Mouse (Mus musculus) hematopoietic stem cell, adult 5-6 weeks (primary cell): ENCODE results near the gene Zfp811. TPM values are rescaled to one million over a fixed set of nuclear protein-coding genes. Genes with fewer than 3 reads are reported as not detected.

ENCODE experiments used
- ATAC-seq, 2 experiments: fragments of 125-278 bp in 1 of 2; replicated peaks in 1 of 2; 2 replicates each; pipeline ENCODE4 v1.8.0; 2016 to 2017; ENCODE audit warnings: inconsistent platforms in 2 of 2, mild to moderate bottlenecking in 2 of 2, moderate number of reproducible peaks in 2 of 2, low read depth in 1 of 2, moderate TSS enrichment in 1 of 2; ENCODE audit not compliant: low FRiP score in 2 of 2, poor library complexity in 2 of 2, severe bottlenecking in 2 of 2, insufficient read depth in 1 of 2, low TSS enrichment in 1 of 2
- total RNA-seq: library from RNA; stranded (forward); fragments of 172-1452, 232-1000 nt; gene quantifications from 2 replicates; pipeline ENCODE4 v1.2.3, GENCODE M21; 2017

Zfp811 gene
- 0.13 TPM in 1 of 2 replicates, not detected in the other for total RNA-seq

DNA sequence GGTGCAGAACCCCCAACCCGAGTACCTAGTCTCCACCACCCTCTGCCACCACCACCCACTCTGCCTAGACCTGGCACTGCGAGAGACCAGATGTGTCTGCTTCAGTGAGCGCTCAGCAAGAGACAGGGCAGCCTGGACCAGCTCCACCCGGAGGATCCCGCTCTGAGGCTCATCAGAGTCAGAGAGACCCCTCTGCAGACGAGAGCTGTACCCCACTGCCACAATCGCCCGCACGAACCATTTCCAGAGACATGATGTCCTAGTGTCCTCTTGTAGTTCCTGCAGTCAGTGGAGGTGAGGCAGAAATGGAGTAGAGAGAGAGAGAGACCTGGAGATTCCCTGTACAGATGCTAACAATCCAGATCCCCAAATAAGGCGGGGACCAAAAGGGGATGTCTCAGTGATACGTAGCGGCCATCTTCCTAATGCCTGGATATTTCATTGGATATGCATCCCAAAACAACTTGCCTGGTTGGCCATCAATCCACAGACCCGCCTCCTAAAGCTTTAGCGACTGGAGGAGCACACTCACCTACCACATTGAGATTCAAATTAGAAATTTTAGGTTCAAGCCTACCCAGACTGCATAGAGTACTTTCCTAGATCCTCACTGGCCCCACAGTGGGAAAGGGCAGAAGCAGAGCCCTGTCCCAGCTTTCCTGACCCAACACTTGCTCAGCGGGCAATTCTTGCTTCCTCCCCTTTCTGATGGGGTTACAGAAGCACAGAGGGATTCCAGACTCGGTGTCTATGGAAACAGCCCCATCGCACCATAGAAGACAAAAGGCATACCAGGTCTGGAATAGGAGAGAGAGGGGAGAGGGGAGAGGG is at the start of gene Zfp811:
Gene Zfp811 (minus strand): TSS at position 388 of the 831 bp plus-strand sequence.
- no peak for ATAC-seq

DNA sequence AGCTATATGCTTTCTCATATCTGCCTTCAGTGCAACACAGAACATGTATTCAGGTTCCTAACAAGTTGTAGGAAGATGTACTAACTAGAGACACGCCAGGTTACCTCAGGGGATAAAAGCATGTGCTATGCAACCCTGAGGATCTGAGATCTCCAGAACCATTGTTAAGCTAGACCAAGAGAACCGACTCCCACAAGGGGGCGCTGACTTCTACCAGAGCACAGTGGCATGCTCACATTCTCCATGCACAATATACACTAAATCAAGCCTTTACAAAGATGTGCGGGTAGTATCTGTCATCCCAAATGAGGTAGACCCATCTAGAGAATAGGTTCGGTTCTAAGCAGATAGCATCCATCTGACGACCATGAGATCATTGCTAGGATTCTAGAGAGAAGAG is 47.0 kb upstream of the Zfp811 start:
- ATAC-seq, result peak; percentile 48 to 65; a peak in 2 of 4 replicates

DNA sequence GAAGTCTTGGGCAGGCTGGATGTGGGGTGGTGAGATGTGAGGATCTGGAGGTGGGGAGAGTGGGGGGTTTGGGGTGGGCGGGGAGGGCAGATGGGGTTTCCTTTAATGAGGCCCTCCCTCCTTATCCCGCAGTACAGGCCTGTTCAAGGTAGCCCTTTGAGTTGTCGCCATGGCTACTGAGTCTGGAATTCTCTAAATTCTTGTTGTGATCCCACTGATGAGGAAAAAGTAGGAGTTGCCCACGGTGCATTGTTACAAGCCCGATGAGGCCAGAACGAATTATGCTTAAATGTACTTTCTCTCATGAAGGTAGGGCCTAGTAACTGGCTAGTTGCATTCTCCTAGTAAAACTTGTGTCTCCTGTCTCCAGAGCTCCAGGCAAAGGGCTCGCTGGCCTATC is 41.9 kb upstream of the Zfp811 start:
- no peak for ATAC-seq

DNA sequence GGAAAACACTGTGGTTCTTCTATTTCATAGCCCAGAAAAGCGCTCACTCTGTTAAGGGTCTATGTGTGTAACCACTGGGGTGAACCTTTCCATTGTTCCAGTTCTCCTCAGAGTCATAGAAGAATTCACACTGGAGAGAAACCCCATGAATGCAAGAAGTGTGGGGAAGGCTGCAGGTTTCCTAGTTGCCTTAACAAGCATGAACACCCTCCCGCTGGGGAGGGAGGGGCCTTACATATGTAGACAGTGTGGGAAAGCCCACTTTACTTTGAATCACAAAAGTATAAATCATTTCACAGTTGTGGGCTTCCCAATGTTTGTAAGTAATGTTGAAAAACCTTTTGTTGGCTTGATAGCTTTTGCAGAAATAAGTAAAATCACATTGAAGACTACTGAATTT is 31.7 kb upstream of the Zfp811 start:
- no peak for ATAC-seq

DNA sequence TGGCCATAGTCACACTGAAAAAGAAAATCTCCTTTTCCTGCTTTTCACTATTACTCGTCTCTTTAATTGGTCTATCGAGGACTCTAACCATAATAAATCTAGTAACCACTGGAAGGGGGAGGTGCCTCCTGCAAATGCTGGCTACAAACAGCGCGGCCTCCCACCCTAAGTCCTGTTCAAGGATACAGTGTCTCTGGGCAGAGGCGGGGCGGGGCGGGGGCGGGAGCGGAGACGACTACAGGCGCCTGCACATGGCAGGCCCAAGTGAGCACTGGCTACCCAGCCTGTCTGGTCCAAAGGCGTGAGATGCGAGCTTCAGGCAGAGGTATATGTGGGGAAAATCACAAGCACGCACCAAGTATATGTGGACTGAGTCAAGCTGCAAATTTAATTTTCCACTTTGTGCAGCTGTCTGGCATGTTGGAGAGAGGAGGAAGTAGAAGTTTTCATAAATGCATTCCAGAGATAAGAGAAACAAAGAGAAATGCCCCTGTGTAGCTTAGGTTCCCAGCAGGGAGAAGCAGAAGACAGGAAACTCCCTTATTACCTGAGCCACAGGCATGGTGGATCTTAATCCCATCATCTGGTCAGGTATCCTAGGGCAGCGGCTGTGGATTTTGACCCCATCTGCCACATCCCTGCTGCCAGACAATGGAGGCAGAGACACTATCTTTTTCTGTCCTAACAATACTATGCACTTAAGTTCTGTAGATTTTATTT is 29.5 kb upstream of the Zfp811 start:
- no peak for ATAC-seq

DNA sequence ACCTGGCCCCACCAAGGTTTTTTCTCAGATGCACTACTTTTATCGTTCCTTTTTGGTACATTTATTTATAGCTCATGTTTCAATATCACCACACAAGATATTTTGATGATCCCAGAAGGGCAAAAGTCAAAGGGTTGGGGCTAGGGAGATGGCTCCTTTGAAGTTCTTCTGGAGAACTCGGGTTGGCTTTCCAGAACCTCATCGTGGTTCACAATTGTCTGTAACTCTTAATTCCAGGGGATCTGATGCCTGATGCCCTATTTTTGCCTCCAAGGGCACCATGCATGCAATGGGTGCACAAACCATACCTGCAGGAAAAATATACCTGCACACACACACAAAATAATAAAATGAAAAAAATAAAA is 20.7 kb upstream of the Zfp811 start:
- ATAC-seq, result no peak

DNA sequence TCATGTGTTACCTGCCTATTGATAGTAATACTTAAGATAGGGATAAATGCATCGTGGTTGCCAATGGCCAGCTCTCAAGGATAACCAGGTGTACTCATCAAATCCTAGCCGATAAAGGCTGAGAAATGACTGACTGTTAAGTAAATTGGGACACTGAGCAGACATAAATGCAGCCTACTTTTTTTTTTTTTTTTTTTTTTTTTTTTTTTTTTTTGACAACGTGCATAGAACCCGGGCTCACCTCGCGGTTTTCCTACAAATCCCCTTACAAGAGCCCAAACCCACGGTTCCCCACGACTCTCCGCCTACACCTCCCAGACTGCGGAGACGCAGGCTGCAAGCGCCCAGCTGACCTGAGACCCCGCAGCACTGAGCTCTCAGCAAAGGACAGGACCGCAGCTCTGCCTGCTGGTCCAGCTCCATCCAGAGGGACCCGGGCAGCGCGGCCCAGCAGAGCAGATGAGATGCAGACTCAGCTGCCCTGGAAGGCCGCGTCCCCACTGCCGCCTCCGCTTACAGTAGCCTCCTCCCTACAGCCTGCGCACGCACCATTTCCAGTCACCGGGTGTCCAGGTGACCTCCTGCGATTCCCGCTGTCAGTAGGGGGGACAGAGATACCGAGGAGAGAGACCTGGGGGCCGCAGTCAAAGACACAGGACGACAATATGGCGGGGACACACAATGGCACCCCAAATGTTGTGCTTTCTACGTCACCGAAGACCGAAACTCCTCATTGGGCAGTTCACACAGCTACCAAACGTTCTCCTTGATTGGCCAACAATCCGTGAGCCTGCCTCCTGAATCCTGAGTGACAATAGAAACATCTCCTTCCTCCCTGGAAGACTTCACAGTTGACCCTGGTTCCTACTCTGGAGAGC is 20.0 kb upstream of the Zfp811 start, which contains the start of gene Zfp799:
Gene Zfp799 (minus strand): TSS at position 722 of the 878 bp plus-strand sequence.
- peak; percentile 98 to 99 for ATAC-seq

DNA sequence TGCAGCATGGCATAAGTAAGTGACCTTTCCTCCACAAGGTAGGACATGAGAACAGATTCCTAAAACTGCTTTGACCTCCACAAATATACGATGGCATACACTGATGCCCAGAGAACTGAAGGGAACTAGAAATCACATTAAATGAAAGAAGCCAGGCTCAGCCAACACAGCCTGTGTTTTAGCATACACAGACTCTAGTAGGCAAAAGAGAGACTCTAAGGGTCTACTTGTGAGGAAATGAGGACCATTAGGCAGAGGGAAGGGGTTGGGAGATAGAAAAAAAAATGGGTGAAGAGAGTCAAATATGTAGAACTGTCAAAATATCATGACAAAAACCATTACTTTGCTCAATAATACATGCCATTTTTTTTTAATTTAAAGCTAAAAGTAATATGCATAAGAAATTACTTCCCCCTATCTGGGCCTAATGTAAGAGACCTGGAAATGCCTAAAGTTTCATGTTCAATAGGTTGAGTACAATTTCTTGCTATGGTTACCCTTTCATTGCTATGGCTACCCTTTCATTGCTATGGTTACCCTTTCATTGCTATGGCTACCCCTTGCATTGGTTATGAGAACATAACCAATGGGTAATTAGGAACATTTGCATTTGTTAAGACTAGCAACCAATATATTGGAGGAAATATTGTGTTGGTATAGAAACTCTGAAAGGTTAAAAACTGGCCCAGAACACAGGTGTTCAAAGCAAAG is 6.5 kb upstream of the Zfp811 start:
- no peak for ATAC-seq

DNA sequence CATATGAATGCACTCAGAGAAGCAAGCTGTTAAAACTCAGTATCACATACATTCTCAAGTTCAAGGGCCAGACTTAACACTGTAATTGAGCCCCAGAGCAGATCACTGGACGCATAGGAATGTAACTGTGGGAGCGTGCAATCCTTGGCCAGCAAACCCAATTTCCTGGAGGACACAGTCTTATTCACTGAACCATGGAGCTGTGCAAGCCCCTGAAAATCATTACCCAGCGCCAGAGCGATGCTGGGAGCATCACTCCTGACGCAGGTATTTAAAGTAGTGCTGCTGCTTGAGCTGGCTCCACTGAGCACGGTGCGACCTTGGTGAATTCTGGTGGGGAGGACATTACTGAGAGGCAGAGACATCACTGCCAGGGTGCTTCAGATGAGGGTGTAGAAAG is 4.4 kb upstream of the Zfp811 start:
- ATAC-seq, result no peak

DNA sequence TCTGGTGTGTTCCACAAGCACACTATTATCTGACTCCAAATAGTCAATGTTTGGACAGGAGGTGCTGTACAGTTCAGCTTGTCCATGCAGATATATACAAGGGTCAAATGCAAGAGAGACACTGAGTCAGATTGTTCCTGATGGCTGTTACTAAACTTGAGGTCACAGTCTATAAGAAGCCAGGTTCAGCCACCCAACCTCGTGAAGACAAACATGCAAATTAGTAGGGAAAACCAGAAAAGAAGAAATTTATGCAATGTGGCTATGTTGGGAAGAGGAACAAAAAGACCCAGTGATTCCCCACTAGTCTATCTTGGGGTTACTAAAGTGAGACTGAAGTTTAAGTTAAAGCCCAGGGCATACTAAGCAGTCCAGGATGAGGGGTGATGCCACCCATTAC is 917 bp upstream of the Zfp811 start:
- no peak for ATAC-seq

DNA sequence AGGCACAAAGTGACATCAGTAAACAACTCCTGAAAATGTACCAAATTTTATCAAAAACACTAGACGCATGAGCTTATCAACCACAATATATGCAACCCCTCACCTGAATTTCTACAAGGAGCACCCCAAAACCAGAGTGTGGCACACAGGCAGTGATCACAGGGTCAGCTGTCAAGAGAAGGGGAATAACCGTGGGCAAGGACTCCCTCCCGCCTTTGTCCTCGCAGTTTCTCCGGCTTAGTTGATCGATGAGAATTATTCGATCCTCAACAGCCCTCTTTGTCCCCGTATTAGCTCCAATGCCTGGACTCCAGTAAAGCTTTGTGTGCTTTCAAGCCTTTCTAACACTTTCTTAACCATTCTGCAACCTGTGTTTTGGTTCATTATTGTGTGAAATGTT is 810 bp downstream of the Zfp811 start:
- ATAC-seq, result no peak

DNA sequence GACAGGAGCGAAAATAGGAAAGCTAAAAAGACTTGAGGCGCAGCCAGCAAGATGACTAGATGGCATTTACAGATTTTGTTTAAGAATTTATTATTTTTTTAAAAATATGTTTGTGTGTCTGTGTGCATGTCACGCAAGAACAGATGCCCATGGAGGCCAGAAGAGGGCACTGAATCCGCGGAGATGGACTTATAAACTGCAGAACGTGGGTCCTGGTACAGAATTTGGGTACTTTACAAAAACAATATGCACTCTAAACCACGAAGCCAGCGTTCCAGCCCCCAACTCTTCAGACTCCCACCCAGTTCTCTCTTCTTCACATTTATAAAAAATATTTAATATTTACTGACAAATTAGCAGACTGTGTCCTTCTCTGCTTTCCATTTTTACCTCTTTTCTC is 20.5 kb downstream of the Zfp811 start:
- no peak for ATAC-seq

DNA sequence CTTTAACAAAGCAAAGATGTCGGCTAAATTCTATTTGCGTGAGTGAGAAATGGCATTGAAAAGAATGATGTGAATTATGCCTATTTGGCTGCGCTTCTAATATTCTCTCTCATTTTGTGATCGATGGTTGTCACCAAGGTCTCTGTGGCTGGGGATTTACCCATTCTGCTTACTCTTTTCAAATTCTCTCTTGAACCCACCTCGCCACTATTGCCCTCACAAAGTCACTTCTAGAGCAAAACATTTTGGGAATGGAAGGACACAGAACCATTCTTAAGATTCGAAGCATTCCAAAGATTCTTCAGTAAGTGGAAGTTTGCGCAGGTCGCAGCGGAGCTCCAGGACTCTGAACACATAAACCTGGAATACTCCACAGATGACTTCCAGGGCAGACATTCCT is 21.2 kb downstream of the Zfp811 start:
- ATAC-seq, result peak in 1 of 2 experiments; percentile 24; a peak in 1 of 4 replicates

DNA sequence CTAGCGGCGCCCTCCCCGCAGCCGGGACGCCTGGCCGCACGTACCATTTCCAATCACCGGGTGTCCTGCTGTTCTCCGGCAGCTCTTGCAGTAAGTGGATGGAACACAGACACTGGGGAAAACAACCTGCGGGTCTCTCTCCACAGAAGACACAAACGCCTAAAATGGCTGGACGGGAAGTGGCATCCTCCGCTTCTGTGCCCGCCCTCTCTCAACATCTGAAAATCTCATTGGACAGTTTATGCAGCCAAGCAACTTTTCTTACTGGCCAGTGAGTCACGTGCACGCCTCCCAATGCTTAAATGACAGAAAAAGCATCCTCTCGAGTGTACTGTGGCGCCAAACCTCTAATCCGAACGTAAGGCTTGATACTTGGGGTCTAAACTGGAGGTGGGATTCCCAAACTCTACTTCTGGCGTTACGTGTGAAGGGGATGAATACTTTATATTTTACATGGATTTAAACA is 21.6 kb downstream of the Zfp811 start, which contains the start of gene Zfp871:
Gene Zfp871 (minus strand): TSS at position 194 of the 466 bp plus-strand sequence.
- peak; percentile 98 to 99 for ATAC-seq

DNA sequence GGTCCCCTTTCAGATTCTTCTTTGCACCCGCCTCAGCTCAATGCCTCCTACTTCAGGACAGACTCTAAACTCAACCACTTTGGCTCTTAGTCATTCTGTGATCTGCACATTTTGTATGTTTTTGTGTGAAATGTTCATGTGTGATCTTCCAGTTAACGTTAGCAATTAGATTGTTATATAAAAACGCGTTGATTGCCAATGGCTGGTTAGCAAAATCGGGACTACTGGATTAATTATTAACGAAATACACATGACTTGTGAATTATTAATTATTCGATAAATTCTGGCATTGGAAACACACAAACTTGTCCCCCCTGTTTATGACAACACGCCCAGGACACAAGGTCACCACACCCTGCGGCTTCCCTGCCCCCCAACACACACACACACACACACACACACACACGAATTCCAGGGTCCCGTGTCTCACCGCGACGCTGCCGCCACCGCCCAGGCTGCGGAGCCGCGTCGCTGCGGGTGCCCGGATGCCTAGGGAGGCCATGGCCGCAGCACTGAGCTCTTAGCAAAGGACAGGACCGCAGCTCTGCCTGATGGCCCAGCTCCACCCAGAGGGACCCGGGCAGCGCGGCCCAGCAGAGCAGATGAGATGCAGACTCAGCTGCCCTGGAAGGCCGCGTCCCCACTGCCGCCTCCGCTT is 22.2 kb downstream of the Zfp811 start:
- ATAC-seq, result peak; percentile 33 to 63; a peak in 3 of 4 replicates

DNA sequence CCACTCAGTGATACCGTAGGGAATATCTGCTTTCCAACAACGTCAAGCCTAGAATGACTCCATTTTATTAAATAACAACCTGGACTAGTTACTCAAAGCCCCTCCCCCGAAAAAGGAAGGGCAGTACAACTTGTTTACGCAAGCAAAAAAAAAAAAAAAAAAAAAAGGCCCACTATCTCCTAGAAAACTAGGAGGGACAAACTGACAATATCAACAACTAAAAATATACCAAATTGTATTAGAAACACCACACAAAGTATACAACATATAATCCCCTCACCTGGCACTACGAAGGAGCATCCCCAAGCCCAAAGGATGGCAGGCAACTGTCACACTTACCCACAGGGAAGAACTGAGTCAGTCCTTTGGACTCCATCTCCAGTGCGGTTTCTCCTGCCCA is 22.8 kb downstream of the Zfp811 start:
- no peak for ATAC-seq
